Mouse (Mus musculus) MEL (cell line): ENCODE measurements around the gene Akap12. TPM values are rescaled to one million over a fixed set of nuclear protein-coding genes. Genes with fewer than 3 reads are reported as not detected.
A peak's percentile ranks its signal among the peaks of the same experiment; 100 is the strongest.

Experiments
- DNase-seq: peaks from one replicate; pipeline ENCODE4 v3.0.0; 2011; ENCODE audit warnings: low read depth, low spot score
- H3K27ac ChIP-seq: 2 replicates; pipeline ENCODE4 v1.5.1; 2012; ENCODE audit warnings: low read depth, mild to moderate bottlenecking, control low read depth, low read length, moderate library complexity; ENCODE audit not compliant: control insufficient read depth
- H3K27me3 ChIP-seq, 2 experiments: fragments of 150-350 bp in 1 of 2; sonication (generic) in 1 of 2; 2 replicates each; pipeline ENCODE4 v1.6.1; 2012; ENCODE audit warnings: low read length in 2 of 2, mild to moderate bottlenecking in 2 of 2, improper control_type of control experiment in 1 of 2, moderate library complexity in 1 of 2; ENCODE audit not compliant: insufficient read depth in 2 of 2, control insufficient read depth in 1 of 2
- H3K36me3 ChIP-seq, 2 experiments: 2 replicates each; pipeline ENCODE4 v1.6.1; 2012 to 2014; ENCODE audit warnings: low read length in 2 of 2, improper control_type of control experiment in 1 of 2, inconsistent platforms in 1 of 2, mild to moderate bottlenecking in 1 of 2; ENCODE audit not compliant: insufficient read depth in 2 of 2, control insufficient read depth in 1 of 2
- H3K4me1 ChIP-seq, 2 experiments: fragments of 150-350 bp in 1 of 2; sonication (generic) in 1 of 2; 2 replicates each; pipeline ENCODE4 v1.6.1; 2012; ENCODE audit warnings: low read length in 2 of 2, improper control_type of control experiment in 1 of 2, mild to moderate bottlenecking in 1 of 2; ENCODE audit not compliant: insufficient read depth in 2 of 2, control insufficient read depth in 1 of 2
- H3K4me3 ChIP-seq, 2 experiments: fragments of 150-350 bp in 1 of 2; sonication (generic) in 1 of 2; 2 replicates each; pipeline ENCODE4 v1.5.1; 2012; ENCODE audit warnings: low read depth in 2 of 2, low read length in 2 of 2, mild to moderate bottlenecking in 2 of 2, moderate library complexity in 2 of 2, control low read depth in 1 of 2, improper control_type of control experiment in 1 of 2; ENCODE audit not compliant: control insufficient read depth in 1 of 2, insufficient read depth in 1 of 2
- H3K79me2 ChIP-seq: 2 replicates; pipeline ENCODE4 v1.6.1; 2012; ENCODE audit warnings: mild to moderate bottlenecking, low read length, moderate library complexity; ENCODE audit not compliant: control insufficient read depth, poor library complexity, insufficient read depth
- H3K9ac ChIP-seq: 2 replicates; pipeline ENCODE4 v1.6.1; 2012; ENCODE audit warnings: low read depth, mild to moderate bottlenecking, control low read depth, low read length, moderate library complexity; ENCODE audit not compliant: control insufficient read depth, poor library complexity, severe bottlenecking
- H3K9me3 ChIP-seq: fragments of 150-350 bp; sonication (generic); replicated peaks from 2 replicates; pipeline ENCODE4 v1.6.1; 2012; ENCODE audit warnings: mild to moderate bottlenecking, low read length, improper control_type of control experiment, moderate library complexity; ENCODE audit not compliant: insufficient read depth
- BHLHE40 ChIP-seq: IDR thresholded peaks from 2 replicates; pipeline ENCODE4 v1.6.1; 2012; ENCODE audit warnings: low read depth, mild to moderate bottlenecking, inconsistent platforms, low read length, improper control_type of control experiment, borderline replicate concordance
- CHD1 ChIP-seq: IDR thresholded peaks from 2 replicates; pipeline ENCODE4 v1.6.1; 2012; ENCODE audit warnings: low read depth, mild to moderate bottlenecking, inconsistent platforms, low read length, improper control_type of control experiment
- CHD2 ChIP-seq: IDR thresholded peaks from 2 replicates; pipeline ENCODE4 v1.6.1; 2011; ENCODE audit warnings: low read length, improper control_type of control experiment
- ELF1 ChIP-seq: IDR thresholded peaks from 2 replicates; pipeline ENCODE4 v1.6.1; 2014; ENCODE audit warnings: low read depth, mild to moderate bottlenecking, inconsistent platforms, low read length, improper control_type of control experiment, moderate library complexity
- GABPA ChIP-seq: IDR thresholded peaks from 2 replicates; pipeline ENCODE4 v1.6.1; 2012; ENCODE audit warnings: low read depth, mild to moderate bottlenecking, inconsistent platforms, low read length, improper control_type of control experiment, moderate library complexity
- KAT2A ChIP-seq: conservative IDR thresholded peaks from 2 replicates; pipeline ENCODE4 v1.6.1; 2012; ENCODE audit warnings: low read depth, low read length, improper control_type of control experiment, inconsistent platforms
- MAFK ChIP-seq: IDR thresholded peaks from 2 replicates; pipeline ENCODE4 v1.6.1; 2011; ENCODE audit warnings: low read depth, mild to moderate bottlenecking, low read length, improper control_type of control experiment, borderline replicate concordance
- MAX ChIP-seq: IDR thresholded peaks from 2 replicates; pipeline ENCODE4 v1.6.1; 2011; ENCODE audit warnings: low read length, improper control_type of control experiment
- MXI1 ChIP-seq: IDR thresholded peaks from 2 replicates; pipeline ENCODE4 v1.6.1; 2011; ENCODE audit warnings: mild to moderate bottlenecking, low read depth, low read length, improper control_type of control experiment
- MYC ChIP-seq: IDR thresholded peaks from 2 replicates; pipeline ENCODE4 v1.6.1; 2011; ENCODE audit warnings: low read depth, mild to moderate bottlenecking, low read length, improper control_type of control experiment, moderate library complexity
- NELFE ChIP-seq: IDR thresholded peaks from 2 replicates; pipeline ENCODE4 v1.6.1; 2011; ENCODE audit warnings: low read depth, low read length, improper control_type of control experiment
- POLR2A ChIP-seq, 2 experiments: IDR thresholded peaks; 2 replicates each; pipeline ENCODE4 v1.6.1; 2011 to 2012; ENCODE audit warnings: low read length in 2 of 2, mild to moderate bottlenecking in 2 of 2, control low read depth in 1 of 2, improper control_type of control experiment in 1 of 2, low read depth in 1 of 2, moderate library complexity in 1 of 2; ENCODE audit not compliant: control insufficient read depth in 1 of 2, insufficient read depth in 1 of 2, poor library complexity in 1 of 2
- POLR2AphosphoS2 ChIP-seq: IDR thresholded peaks from 2 replicates; pipeline ENCODE4 v1.6.1; 2011; ENCODE audit warnings: low read length, improper control_type of control experiment
- RAD21 ChIP-seq: IDR thresholded peaks from 2 replicates; pipeline ENCODE4 v1.6.1; 2011; ENCODE audit warnings: mild to moderate bottlenecking, low read depth, low read length, improper control_type of control experiment
- RCOR1 ChIP-seq: IDR thresholded peaks from 2 replicates; pipeline ENCODE4 v1.6.1; 2012; ENCODE audit warnings: low read depth, mild to moderate bottlenecking, inconsistent platforms, low read length, improper control_type of control experiment
- SMC3 ChIP-seq: IDR thresholded peaks from 2 replicates; pipeline ENCODE4 v1.6.1; 2011; ENCODE audit warnings: low read depth, low read length, improper control_type of control experiment
- TAL1 ChIP-seq: IDR thresholded peaks from 2 replicates; pipeline ENCODE4 v1.6.1; 2012; ENCODE audit warnings: mild to moderate bottlenecking, inconsistent platforms, low read length, moderate library complexity, mixed read lengths
- TCF12 ChIP-seq: IDR thresholded peaks from 2 replicates; pipeline ENCODE4 v1.6.1; 2014; ENCODE audit warnings: low read depth, mild to moderate bottlenecking, inconsistent platforms, low read length, improper control_type of control experiment, moderate library complexity
- UBTF ChIP-seq: IDR thresholded peaks from 2 replicates; pipeline ENCODE4 v1.6.1; 2012; ENCODE audit warnings: low read depth, mild to moderate bottlenecking, inconsistent platforms, low read length, improper control_type of control experiment, moderate library complexity, borderline replicate concordance; ENCODE audit not compliant: insufficient read depth
- USF1 ChIP-seq: IDR thresholded peaks from 2 replicates; pipeline ENCODE4 v1.6.1; 2014; ENCODE audit warnings: low read depth, mild to moderate bottlenecking, inconsistent platforms, low read length, improper control_type of control experiment, moderate library complexity
- USF2 ChIP-seq, 2 experiments: IDR thresholded peaks; 2 replicates each; pipeline ENCODE4 v1.6.1; 2011 to 2012; ENCODE audit warnings: improper control_type of control experiment in 2 of 2, low read length in 2 of 2, borderline replicate concordance in 1 of 2, inconsistent platforms in 1 of 2, low read depth in 1 of 2, mild to moderate bottlenecking in 1 of 2; ENCODE audit not compliant: insufficient read depth in 1 of 2
- ZC3H11A ChIP-seq: IDR thresholded peaks from 2 replicates; pipeline ENCODE4 v1.6.1; 2012; ENCODE audit warnings: low read depth, mild to moderate bottlenecking, inconsistent platforms, low read length, improper control_type of control experiment
- ZKSCAN1 ChIP-seq: IDR thresholded peaks from 2 replicates; pipeline ENCODE4 v1.6.1; 2012; ENCODE audit warnings: low read depth, mild to moderate bottlenecking, inconsistent platforms, low read length, improper control_type of control experiment, moderate library complexity
- ZMIZ1 ChIP-seq: IDR thresholded peaks from 2 replicates; pipeline ENCODE4 v1.6.1; 2012; ENCODE audit warnings: low read depth, mild to moderate bottlenecking, inconsistent platforms, low read length, improper control_type of control experiment, moderate library complexity
- polyA plus RNA-seq, 2 experiments: library from polyadenylated mRNA; stranded (reverse) in 1 of 2; unstranded in 1 of 2; fragments of >175 nt in 1 of 2; fragments of >200 nt in 1 of 2; gene quantifications; 2 replicates each; pipeline versions ENCODE4 v1.2.1 to v1.2.4; 2012; ENCODE audit warnings: low replicate concordance in 2 of 2, low read depth in 1 of 2; ENCODE audit not compliant: insufficient read length in 2 of 2, insufficient read depth in 1 of 2, missing spikeins in 1 of 2
- total RNA-seq: library from RNA; depleted of rRNA; stranded (reverse); fragments of 300-350 nt; gene quantifications from 2 replicates; pipeline ENCODE4 v1.2.3, GENCODE M21; 2012

Akap12 gene
- total and polyA plus RNA-seq, 3 experiments = 0.08 to 0.42 TPM; not detected in 1

DNA sequence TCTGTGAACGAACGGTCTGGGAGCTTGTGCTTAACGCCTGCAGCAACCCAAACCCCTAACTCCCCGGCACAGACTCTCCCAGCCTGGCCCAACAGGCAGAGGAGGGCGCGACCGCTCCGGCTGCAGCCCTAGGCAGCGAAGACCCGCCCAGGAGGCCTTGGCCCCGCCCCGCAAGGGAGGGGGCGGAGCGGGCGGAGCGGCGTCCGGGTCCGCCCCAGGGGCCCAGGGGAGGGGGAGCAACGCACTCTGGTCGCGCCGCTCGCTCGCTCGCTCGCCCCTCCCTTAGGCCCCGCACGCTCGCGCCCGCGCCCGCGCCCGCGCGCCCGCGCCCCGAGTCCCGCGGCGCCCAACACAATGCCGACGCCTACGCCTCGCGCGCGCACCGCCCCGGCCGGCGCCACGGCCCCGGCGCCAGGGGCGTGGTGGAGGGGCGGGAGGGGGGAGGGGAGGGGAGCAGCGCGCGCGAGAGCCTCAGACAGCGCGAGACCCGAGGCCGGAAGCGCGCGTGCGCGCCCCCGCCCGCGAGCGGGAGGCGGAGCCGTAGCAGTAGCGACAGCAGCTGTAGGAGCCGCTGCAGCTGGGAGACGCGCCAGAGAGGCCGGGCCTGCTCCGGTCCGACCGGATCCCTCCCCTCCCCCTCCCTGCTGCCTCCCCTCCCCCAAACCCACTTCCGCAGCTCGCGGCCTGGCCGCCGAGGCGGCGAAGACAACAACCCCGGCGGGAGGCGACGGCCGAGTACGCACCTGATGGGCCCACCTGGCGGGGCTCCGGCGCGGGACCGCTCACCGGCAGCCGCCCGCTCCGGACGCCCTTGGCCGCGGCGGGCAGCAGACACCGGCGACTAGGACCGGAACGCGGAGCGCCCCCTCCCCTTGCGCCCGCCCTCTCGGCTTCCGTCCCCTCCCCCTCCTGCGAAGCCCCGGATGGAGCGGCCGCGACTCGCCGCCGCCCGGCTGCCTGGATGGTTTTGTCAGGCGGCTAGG, 120.7 kb downstream of the Akap12 start (continued):
- TF ChIP-seq UBTF (no peak), KAT2A (no peak), GABPA (no peak), BHLHE40 (no peak), CHD1 (no peak), ZMIZ1 (no peak), ZKSCAN1 (no peak), ZC3H11A (no peak), SMC3 (no peak), MAFK (no peak), POLR2AphosphoS2 (no peak), USF2 (IDR thresholded peaks at IDR 0.05; ENCODE audit: borderline replicate concordance in 1 of 2, insufficient read depth in 1 of 2, low read depth in 1 of 2, low read length in 2 of 2) (no peak), MAX (peak; percentile 31; the same call in 1 of the 2 replicates), POLR2A (IDR thresholded peaks at IDR 0.05; ENCODE audit: control insufficient read depth in 1 of 2, insufficient read depth in 1 of 2, low read depth in 1 of 2, low read length in 2 of 2, poor library complexity in 1 of 2) (peak; percentile 43 to 72; a peak in 3 of 4 replicates), ELF1 (peak; percentile 48; the same call in 1 of the 2 replicates), CHD2 (peak; percentile 81), RCOR1 (no peak), MYC (no peak), TCF12 (0 out of 2 replicates have a peak, but pooled peaks have one; percentile 6), USF1 (no peak)

GRCm38 (mm10) chr10:4387701-4388383, 121.7 kb downstream of the Akap12 start, which contains the start of gene Zbtb2:
Gene Zbtb2, minus strand, starts transcription at chr10:4388108.
- peaks cover 29 to 32% of the 10 kb centered on the region in 2 experiments for H3K4me1 ChIP-seq
- H3K9ac ChIP-seq = peak within 1 kb of the TSS; percentile 98
- peak; percentile 67 for DNase-seq
- H3K36me3 ChIP-seq = peaks cover 2 to 37% of the 10 kb centered on the region in 2 experiments
- TF ChIP-seq POLR2A (IDR thresholded peaks at IDR 0.05; ENCODE audit: control insufficient read depth in 1 of 2, insufficient read depth in 1 of 2, low read depth in 1 of 2, low read length in 2 of 2, poor library complexity in 1 of 2) (0 out of 4 replicates have a peak, but pooled peaks of 1 of the 2 experiments have one; percentile 15), MAFK (no peak), NELFE (0 out of 2 replicates have a peak, but pooled peaks have one; percentile 17), TCF12 (no peak), MXI1 (peak; percentile 73), RAD21 (no peak), USF1 (peak; percentile 82), TAL1 (no peak)
- H3K79me2 ChIP-seq = peaks cover 63% of the 10 kb centered on the region
- no peaks in the 10 kb centered on the region for H3K9me3 ChIP-seq
- no peaks in the 10 kb centered on the region for H3K27me3 ChIP-seq
- H3K27ac ChIP-seq = peak within 1 kb of the TSS; percentile 93
- peak within 1 kb of the TSS; percentile 85 to 99 for H3K4me3 ChIP-seq
